Mouse (Mus musculus): ENCODE measurements at regions not wholly inside any gene's neighbourhood (a gene's known extent, or its start where the extent isn't known, plus 50 kb on each side); places are given as distances from the start of the nearest gene placed in this dataset.

DNA sequence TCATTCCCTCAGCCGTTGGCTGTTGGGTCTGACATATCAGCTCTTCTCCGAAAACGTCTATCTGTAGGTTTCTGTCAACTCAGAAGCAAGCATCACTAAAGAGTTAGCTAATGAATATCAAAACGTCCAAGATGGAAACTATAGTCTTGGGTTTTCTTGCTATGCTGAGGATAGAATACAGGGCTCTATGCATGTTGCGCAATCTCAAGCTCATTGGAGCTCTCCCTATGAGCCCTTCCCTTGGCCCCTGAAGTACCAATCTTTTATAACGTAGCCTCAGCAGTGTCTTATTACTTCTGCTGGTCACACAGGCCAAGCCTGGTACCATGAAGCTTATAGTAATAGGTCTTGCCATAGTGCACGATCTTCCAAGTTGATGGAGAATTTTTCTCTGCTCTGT is 122.1 kb upstream of the 4930412O13Rik start:
- TF ChIP-seq CTCF (conservative IDR thresholded peaks at IDR 0.05; ENCODE audit: low read length) (no peak), NANOG (IDR thresholded peaks at IDR 0.05; ENCODE audit: borderline replicate concordance, low read length) (no peak), POU5F1 (IDR thresholded peaks at IDR 0.05; ENCODE audit: borderline replicate concordance, low read length) (no peak)

Data from E14TG2a.4 (cell line).